Mouse (Mus musculus) stomach, embryonic 16.5 days (tissue): ENCODE measurements around the gene Oma1. TPM values are rescaled to one million over a fixed set of nuclear protein-coding genes. Genes with fewer than 3 reads are reported as not detected.

Source experiments
- ATAC-seq: fragments of 200-750 bp; cut with Nextera tagmentation; 2 replicates; pipeline ENCODE4 v1.8.0; 2017; ENCODE audit warnings: moderate number of reproducible peaks, moderate TSS enrichment; ENCODE audit not compliant: insufficient read depth, low FRiP score
- H3K27ac ChIP-seq: fragments of 300-500 bp; sonication (generic); 2 replicates; pipeline ENCODE4 v1.5.1; 2014; ENCODE audit warnings: low read length
- H3K27me3 ChIP-seq: fragments of 300-500 bp; sonication (generic); 2 replicates; pipeline ENCODE4 v1.6.1; 2014; ENCODE audit warnings: low read length, control low read depth, mixed read lengths; ENCODE audit not compliant: control insufficient read depth, insufficient read depth
- H3K36me3 ChIP-seq: fragments of 300-500 bp; sonication (generic); 2 replicates; pipeline ENCODE4 v1.6.1; 2014; ENCODE audit warnings: low read length; ENCODE audit not compliant: control insufficient read depth, insufficient read depth
- H3K4me1 ChIP-seq: fragments of 300-500 bp; sonication (generic); 2 replicates; pipeline ENCODE4 v1.6.1; 2014; ENCODE audit warnings: low read length, control low read depth, mixed read lengths; ENCODE audit not compliant: control insufficient read depth, insufficient read depth
- H3K4me2 ChIP-seq: fragments of 300-500 bp; sonication (generic); 2 replicates; pipeline ENCODE4 v1.6.1; 2014; ENCODE audit warnings: low read depth, low read length, mixed read lengths
- H3K4me3 ChIP-seq: fragments of 300-500 bp; sonication (generic); replicated peaks from 2 replicates; pipeline ENCODE4 v1.5.1; 2014; ENCODE audit warnings: mild to moderate bottlenecking, low read length
- H3K9ac ChIP-seq: fragments of 300-500 bp; sonication (generic); 2 replicates; pipeline ENCODE4 v1.6.1; 2014; ENCODE audit warnings: low read length
- H3K9me3 ChIP-seq: fragments of 300-500 bp; sonication (generic); replicated peaks from 2 replicates; pipeline ENCODE4 v1.6.1; 2016; ENCODE audit warnings: low read length, control low read depth; ENCODE audit not compliant: control insufficient read depth
- WGBS: fragments of 180-500 bp; shearing (Covaris S2); extraction: QIAGEN DNeasy Blood & Tissue Kit; methylation state at CpG from one replicate; pipeline ENCODE4 v1.1.7; 2014; 5-methylcytosine and 5-hydroxymethylcytosine counted together
- polyA plus RNA-seq: library from polyadenylated mRNA; unstranded; fragments of >200 nt; fragmentation: Nextera tagmentation; extraction: Ambion mirVana; gene quantifications from 2 replicates; pipeline ENCODE4 v1.2.1, GENCODE M21; 2015

Gene Oma1
- polyA plus RNA-seq, result 22.2 and 24.2 TPM in 2 replicates

GRCm38 (mm10) chr4:103313587-103314525 lies at the start of gene Oma1:
Oma1 (plus strand) TSS chr4:103313812.
- no peaks in the 10 kb centered on the region for H3K27me3 ChIP-seq
- peak within 1 kb of the TSS; percentile 94 for H3K9ac ChIP-seq
- H3K4me2 ChIP-seq, result peak within 1 kb of the TSS; percentile 60
- under 1% methylated on average over 61 of the region's 61 CpGs for WGBS
- no peaks in the 10 kb centered on the region for H3K9me3 ChIP-seq
- H3K4me3 ChIP-seq, result peak within 1 kb of the TSS; percentile 72
- H3K27ac ChIP-seq, result peak within 1 kb of the TSS; percentile 97
- ATAC-seq, result peak; percentile 100
- H3K36me3 ChIP-seq, result no peaks in the 10 kb centered on the region
- peaks cover 4% of the 10 kb centered on the region; the same call in 1 of the 2 replicates for H3K4me1 ChIP-seq

- Histone ChIP-seq H3K4me1 (0 out of 2 replicates have a peak, but pooled peaks cover 6% of the 10 kb centered on the region), H3K9me3 (no peaks in the 10 kb centered on the region), H3K9ac (no peak overlapping the region), H3K4me2 (no peak overlapping the region), H3K4me3 (no peak overlapping the region), H3K36me3 (no peaks in the 10 kb centered on the region), H3K27ac (no peak overlapping the region), H3K27me3 (no peaks in the 10 kb centered on the region)
- ATAC-seq, result peak; percentile 62; the same call in 1 of the 2 replicates
- 12% methylated on average over 8 of the region's 8 CpGs for WGBS
Observed at GRCm38 (mm10) chr4:103263812-103264396, 49.7 kb upstream of the Oma1 start.

GRCm38 (mm10) chr4:103265166-103265565 lies 48.4 kb upstream of the Oma1 start:
- WGBS, result 40% methylated on average over 2 of the region's 2 CpGs
- no peaks in the 10 kb centered on the region for H3K27me3 ChIP-seq
- no peak overlapping the region for H3K27ac ChIP-seq
- peak; percentile 37; the same call in 1 of the 2 replicates for ATAC-seq
- no peak overlapping the region for H3K4me2 ChIP-seq
- no peak overlapping the region for H3K9ac ChIP-seq
- 0 out of 2 replicates have a peak, but pooled peaks cover 6% of the 10 kb centered on the region for H3K4me1 ChIP-seq
- H3K36me3 ChIP-seq, result no peaks in the 10 kb centered on the region
- no peak overlapping the region for H3K4me3 ChIP-seq
- H3K9me3 ChIP-seq, result no peaks in the 10 kb centered on the region

GRCm38 (mm10) chr4:103269336-103269735 lies 44.3 kb upstream of the Oma1 start:
- no peak overlapping the region for H3K4me3 ChIP-seq
- no peaks in the 10 kb centered on the region for H3K4me1 ChIP-seq
- no peaks in the 10 kb centered on the region for H3K36me3 ChIP-seq
- WGBS, result 85% methylated on average over 4 of the region's 4 CpGs
- H3K27me3 ChIP-seq, result no peaks in the 10 kb centered on the region
- no peak overlapping the region for H3K27ac ChIP-seq
- H3K4me2 ChIP-seq, result no peak overlapping the region
- no peak overlapping the region for H3K9ac ChIP-seq
- H3K9me3 ChIP-seq, result no peaks in the 10 kb centered on the region
- ATAC-seq, result no peak

- Histone ChIP-seq H3K27ac (no peak overlapping the region), H3K36me3 (no peaks in the 10 kb centered on the region), H3K9ac (no peak overlapping the region), H3K27me3 (no peaks in the 10 kb centered on the region), H3K4me3 (no peak overlapping the region), H3K4me2 (no peak overlapping the region), H3K9me3 (no peaks in the 10 kb centered on the region), H3K4me1 (no peaks in the 10 kb centered on the region)
- 64% methylated on average over 6 of the region's 8 CpGs for WGBS
- no peak for ATAC-seq
Observed at GRCm38 (mm10) chr4:103273021-103273420, 40.6 kb upstream of the Oma1 start.

- Histone ChIP-seq H3K4me2 (no peak overlapping the region), H3K4me3 (no peak overlapping the region), H3K27me3 (no peaks in the 10 kb centered on the region), H3K9me3 (no peaks in the 10 kb centered on the region), H3K9ac (no peak overlapping the region), H3K36me3 (no peaks in the 10 kb centered on the region), H3K4me1 (no peaks in the 10 kb centered on the region), H3K27ac (no peak overlapping the region)
- ATAC-seq, result no peak
- WGBS, result 78% methylated on average over 7 of the region's 7 CpGs
Observed at GRCm38 (mm10) chr4:103288342-103288741, 25.3 kb upstream of the Oma1 start.

GRCm38 (mm10) chr4:103290763-103291162 lies 22.8 kb upstream of the Oma1 start, which contains the start of gene 4921539E11Rik:
4921539E11Rik (minus strand) TSS chr4:103290863.
- no peak within 1 kb of the TSS for H3K9ac ChIP-seq
- H3K9me3 ChIP-seq, result no peaks in the 10 kb centered on the region
- H3K4me2 ChIP-seq, result no peak within 1 kb of the TSS
- H3K4me1 ChIP-seq, result no peaks in the 10 kb centered on the region
- 81% methylated on average over 2 of the region's 2 CpGs for WGBS
- H3K27ac ChIP-seq, result no peak within 1 kb of the TSS
- H3K27me3 ChIP-seq, result no peaks in the 10 kb centered on the region
- no peak for ATAC-seq
- no peaks in the 10 kb centered on the region for H3K36me3 ChIP-seq
- no peak within 1 kb of the TSS for H3K4me3 ChIP-seq

- Histone ChIP-seq H3K4me2 (peak overlapping the region; percentile 17; the same call in 1 of the 2 replicates), H3K36me3 (no peaks in the 10 kb centered on the region), H3K4me3 (no peak overlapping the region), H3K9me3 (no peaks in the 10 kb centered on the region), H3K4me1 (no peaks in the 10 kb centered on the region), H3K9ac (no peak overlapping the region), H3K27me3 (no peaks in the 10 kb centered on the region), H3K27ac (no peak overlapping the region)
- 56% methylated on average over 10 of the region's 10 CpGs for WGBS
- ATAC-seq, result no peak
Observed at GRCm38 (mm10) chr4:103299342-103299741, 14.3 kb upstream of the Oma1 start.

- H3K36me3 ChIP-seq, result no peaks in the 10 kb centered on the region
- no peak overlapping the region for H3K9ac ChIP-seq
- no peak for ATAC-seq
- H3K9me3 ChIP-seq, result no peaks in the 10 kb centered on the region
- H3K4me1 ChIP-seq, result no peaks in the 10 kb centered on the region
- H3K27ac ChIP-seq, result no peak overlapping the region
- WGBS, result 80% methylated on average over 1 of the region's 1 CpGs
- no peaks in the 10 kb centered on the region for H3K27me3 ChIP-seq
- H3K4me2 ChIP-seq, result no peak overlapping the region
- H3K4me3 ChIP-seq, result no peak overlapping the region
Observed at GRCm38 (mm10) chr4:103303851-103304250, 9.8 kb upstream of the Oma1 start.
